Mouse (Mus musculus) testis, postnatal 14 days (tissue): ENCODE results near the gene Rbfox1.

Experiments used
- DNase-seq: peaks from one replicate; pipeline ENCODE4 v3.0.0; 2021; ENCODE audit warnings: low spot score

Rbfox1 gene

GRCm38 (mm10) chr16:6839299-6839995 lies 954.3 kb downstream of the Rbfox1 start:
- DNase-seq: peak; percentile 85

DNA sequence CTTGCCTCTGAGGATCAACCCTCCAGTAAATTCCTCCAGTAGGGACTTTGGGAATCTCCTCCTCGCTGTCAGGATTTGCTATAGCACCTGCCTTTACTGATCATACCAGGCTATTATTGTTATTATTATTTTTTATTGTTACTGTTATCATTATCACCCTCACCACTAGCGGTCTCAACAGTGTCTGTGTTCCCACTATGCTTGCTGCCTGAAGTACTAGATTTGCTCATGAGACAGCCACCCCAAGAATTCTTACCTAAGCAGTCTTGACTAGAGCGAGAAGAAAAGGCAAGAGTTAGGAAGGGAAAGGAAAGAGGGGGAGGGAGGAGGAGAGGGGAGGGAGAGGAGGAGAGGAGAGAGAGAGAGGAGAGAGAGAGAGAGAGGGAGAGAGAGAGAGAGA lies 954.9 kb downstream of the Rbfox1 start:
- DNase-seq: no peak

- DNase-seq: no peak
Measured at GRCm38 (mm10) chr16:6840461-6840860, 955.3 kb downstream of the Rbfox1 start.

GRCm38 (mm10) chr16:6842066-6842785 lies 957.1 kb downstream of the Rbfox1 start:
- no peak for DNase-seq

DNA sequence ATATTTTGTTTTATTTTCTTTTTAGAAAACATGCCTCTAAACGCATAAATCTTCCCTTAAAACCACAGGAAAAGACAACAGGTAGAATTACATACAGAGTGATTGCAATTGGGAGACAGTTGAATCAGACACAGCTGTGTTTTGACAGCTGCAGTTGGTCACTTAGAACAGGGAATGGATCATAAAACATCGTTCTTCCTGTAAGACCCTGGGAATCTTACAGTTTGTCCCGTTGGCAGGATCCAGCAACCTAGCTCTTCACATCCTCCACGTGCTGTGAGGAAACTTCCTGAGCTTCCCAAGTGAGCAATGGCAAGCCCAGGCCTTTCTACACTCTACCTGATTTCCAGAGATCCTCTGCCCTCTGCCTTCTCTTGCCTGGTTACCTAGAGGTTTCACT lies 959.5 kb downstream of the Rbfox1 start:
- no peak for DNase-seq

DNA sequence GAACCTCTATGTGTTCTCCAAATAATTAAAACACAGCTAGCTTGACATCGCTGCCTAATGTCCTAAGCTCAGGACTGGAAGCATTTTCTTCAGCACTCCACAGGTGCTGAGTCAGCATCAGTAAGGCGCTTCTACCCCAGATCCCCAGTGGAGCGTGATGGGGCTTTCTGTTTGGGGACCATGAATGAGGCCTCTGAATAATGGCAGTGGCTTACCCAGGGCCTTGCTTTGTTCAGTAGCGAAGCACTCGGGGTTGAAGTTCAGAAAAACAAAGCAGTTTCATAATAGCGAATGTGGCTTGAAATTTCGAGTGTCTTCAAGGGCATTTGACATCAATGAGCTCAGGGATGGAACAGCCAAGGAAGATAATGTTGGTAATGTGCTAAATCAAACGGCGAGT lies 966.2 kb downstream of the Rbfox1 start:
- peak; percentile 4 for DNase-seq

DNA sequence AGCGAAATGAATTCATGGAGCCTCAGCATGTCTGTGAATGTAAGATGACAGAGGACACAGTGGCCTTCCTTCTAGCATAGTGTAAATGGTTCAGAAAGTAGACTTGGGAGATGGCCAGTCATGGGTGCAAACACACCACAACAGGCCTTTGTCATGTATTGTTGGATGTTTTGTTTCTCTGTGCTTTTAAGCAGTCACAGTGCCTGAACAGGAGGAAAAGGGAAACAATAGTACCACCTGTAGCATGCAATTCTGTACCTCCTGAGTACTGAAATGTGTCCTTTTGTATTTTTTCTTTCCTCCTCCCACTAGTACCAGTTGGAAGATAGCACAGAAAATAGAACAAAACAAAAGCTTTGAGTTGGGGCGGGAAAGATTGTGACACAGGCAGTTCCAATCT lies 968.6 kb downstream of the Rbfox1 start:
- DNase-seq: no peak

DNA sequence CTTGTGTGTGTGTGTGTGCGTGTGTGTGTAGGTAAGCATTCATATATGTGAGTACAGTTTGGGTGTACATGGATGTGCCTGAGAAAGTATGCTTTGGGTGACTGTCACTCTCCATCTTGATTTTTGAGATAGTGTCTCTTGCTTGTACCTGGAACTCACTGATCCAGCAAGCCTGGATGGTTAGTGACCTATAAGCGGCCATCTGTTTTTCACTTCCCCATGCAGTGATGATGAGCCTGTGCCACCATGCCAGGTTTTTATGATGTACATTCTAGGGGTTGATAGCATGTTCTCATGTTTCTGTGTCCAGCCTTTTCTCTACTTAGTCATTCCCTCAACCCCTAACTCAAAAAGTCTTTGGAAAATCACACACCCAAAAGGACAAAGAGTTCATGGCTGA lies 976.5 kb downstream of the Rbfox1 start:
- DNase-seq: no peak

- DNase-seq: no peak
Measured at GRCm38 (mm10) chr16:6882683-6883430, 997.7 kb downstream of the Rbfox1 start.

DNA sequence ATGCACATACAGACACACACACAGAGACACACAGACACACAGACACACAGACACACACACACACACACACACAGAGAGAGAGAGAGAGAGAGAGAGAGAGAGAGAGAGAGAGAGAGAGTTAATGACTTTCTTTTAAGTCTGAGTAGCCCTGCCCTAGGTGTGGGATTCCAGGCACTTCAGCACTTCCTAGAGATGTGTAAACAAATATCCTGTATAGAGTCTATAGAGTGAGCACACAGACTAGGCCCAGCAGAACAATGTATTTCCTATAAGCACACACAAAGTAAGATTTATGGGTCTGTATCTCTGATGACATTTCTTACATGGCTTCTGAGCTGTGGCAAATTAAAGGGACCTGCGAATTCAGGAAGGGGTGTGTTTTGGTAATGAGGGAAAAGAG lies 998.6 kb downstream of the Rbfox1 start:
- DNase-seq: no peak

DNA sequence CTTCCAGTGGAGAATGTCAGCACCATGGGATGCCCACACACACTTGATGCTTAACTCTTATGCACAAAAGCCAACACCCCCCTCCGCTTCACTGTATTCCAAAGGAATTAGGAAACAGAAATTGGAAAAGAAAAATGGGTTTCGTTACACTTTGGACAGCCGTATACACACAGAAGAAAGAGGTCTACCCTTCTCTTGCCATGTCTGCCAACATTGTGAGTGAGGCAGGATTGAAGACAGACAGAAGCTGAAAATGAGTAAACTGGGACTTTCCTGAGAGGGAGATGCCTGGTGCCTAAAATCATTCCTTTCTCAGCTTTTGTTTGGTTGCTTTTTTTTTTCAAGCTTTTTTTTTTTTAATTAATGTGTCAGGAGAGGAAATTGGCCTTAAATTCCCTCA lies 1000.5 kb downstream of the Rbfox1 start:
- DNase-seq: no peak

GRCm38 (mm10) chr16:6889221-6889620 lies 1004.1 kb downstream of the Rbfox1 start:
- DNase-seq: no peak

GRCm38 (mm10) chr16:6897734-6898133 lies 1012.6 kb downstream of the Rbfox1 start:
- DNase-seq: no peak

GRCm38 (mm10) chr16:6900006-6900405 lies 1014.9 kb downstream of the Rbfox1 start:
- no peak for DNase-seq

GRCm38 (mm10) chr16:6904984-6905383 lies 1019.8 kb downstream of the Rbfox1 start:
- DNase-seq: no peak

GRCm38 (mm10) chr16:6906001-6906400 lies 1020.8 kb downstream of the Rbfox1 start:
- DNase-seq: no peak

GRCm38 (mm10) chr16:6907550-6907949 lies 1022.4 kb downstream of the Rbfox1 start:
- no peak for DNase-seq

GRCm38 (mm10) chr16:6914531-6914930 lies 1029.4 kb downstream of the Rbfox1 start:
- no peak for DNase-seq

DNA sequence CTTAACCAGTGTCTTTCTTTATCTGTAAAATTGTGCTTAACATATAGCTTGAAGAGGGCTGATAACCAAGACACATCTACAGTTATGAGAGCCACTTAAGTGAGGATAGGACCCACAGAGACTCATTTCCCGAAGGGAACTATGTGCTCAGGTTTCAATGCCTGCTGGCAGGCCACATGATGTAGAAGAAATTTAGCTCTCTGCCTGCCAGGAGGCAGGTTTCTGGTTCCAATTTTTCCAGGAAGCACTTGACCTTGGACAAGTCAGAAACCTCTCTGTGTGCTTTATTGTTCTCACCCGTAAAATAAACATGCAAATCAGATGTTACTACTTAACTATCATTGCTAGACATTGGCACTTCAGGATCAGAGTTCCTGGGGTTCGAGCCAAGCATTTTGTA lies 1033.5 kb downstream of the Rbfox1 start:
- DNase-seq: no peak

- DNase-seq: no peak
Measured at GRCm38 (mm10) chr16:6919681-6920080, 1034.5 kb downstream of the Rbfox1 start.

GRCm38 (mm10) chr16:6927661-6928060 lies 1042.5 kb downstream of the Rbfox1 start:
- DNase-seq: no peak

GRCm38 (mm10) chr16:6930795-6931194 lies 1045.6 kb downstream of the Rbfox1 start:
- no peak for DNase-seq

- DNase-seq: no peak
Measured at GRCm38 (mm10) chr16:6946151-6946550, 1061.0 kb downstream of the Rbfox1 start.
